Mouse (Mus musculus) adrenal gland, adult 2 months (tissue): ENCODE results near the gene Ociad1. TPM values are rescaled to one million over a fixed set of nuclear protein-coding genes. Genes with fewer than 3 reads are reported as not detected.

Source experiments
- DNase-seq: peaks from one replicate; pipeline ENCODE4 v3.0.0; 2021
- long read RNA-seq: library from polyadenylated mRNA; stranded (forward); transcript quantifications from one replicate; pipeline ENCODE4 v2.0.0, GENCODE M21; 2021
- polyA plus RNA-seq: library from polyadenylated mRNA; depleted of rRNA; stranded (reverse); fragments of >200 nt; gene quantifications from 2 replicates; pipeline ENCODE4 v1.2.3, GENCODE M21; 2012; rRNA removed
- total RNA-seq, 2 experiments: library from RNA; stranded (reverse); gene quantifications; 2 replicates each; pipeline ENCODE4 v1.2.3; 2021

Ociad1 gene
- 100 to 1,000 TPM; 238 to 275 TPM for total RNA-seq
- 113 and 114 TPM in 2 replicates for polyA plus RNA-seq
- long read RNA-seq, transcript Ociad1-204 (8 exons, 1,139 nt): minor isoform, 5 of 76 reads
- long read RNA-seq, transcript Ociad1-201 (9 exons, 1,523 nt): major isoform, 52 of 76 reads
- long read RNA-seq, partial matches to known transcripts: 3 of 76 reads
- long read RNA-seq, other reads (novel, unspliced or antisense): 15 of 76 reads

GRCm38 (mm10) chr5:73292502-73293457 is at the start of gene Ociad1:
Gene Ociad1, plus strand, starts transcription at chr5:73292784.
- peak; percentile 96 for DNase-seq

DNA sequence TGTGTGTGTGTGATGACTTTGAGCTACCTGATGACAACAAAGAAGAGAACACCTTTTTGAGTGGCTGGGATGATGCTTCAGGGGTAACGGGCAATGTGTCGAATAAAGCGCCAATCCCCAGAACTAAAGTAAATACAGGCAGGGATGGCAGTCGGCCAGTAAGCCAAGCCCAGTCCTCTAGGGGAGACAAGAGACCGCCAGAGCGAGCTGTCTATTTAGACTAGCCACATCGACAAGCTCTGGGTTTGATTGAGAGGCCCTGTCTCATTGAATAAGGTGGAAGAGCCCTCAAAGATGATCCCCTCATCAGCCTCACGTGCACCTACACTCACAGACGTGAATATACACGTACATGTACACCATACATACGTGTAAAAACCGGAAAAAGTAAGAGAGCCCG is 48.2 kb upstream of the Ociad1 start:
- no peak for DNase-seq

- DNase-seq: no peak
Observed at GRCm38 (mm10) chr5:73246414-73246813, 46.2 kb upstream of the Ociad1 start.

GRCm38 (mm10) chr5:73248211-73248610 is 44.4 kb upstream of the Ociad1 start:
- DNase-seq: no peak

DNA sequence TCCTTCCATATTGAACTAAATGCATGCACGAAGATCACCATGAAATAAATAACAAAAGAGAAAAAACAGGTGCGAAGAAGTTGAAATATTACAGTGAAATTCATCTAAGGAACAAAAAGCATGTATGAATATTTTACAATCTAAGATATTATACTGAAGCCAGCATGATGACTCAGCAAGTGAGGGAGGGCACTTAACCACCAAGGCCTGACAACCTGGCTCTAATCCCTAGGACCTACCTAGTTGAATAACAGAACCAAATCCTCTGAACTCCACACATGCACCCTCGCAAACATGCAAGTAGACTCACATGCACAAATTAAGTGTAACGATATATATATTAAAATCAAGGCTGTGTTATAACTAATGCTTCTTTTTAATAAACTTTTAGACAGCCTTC is 43.2 kb upstream of the Ociad1 start:
- DNase-seq: peak; percentile 45

DNA sequence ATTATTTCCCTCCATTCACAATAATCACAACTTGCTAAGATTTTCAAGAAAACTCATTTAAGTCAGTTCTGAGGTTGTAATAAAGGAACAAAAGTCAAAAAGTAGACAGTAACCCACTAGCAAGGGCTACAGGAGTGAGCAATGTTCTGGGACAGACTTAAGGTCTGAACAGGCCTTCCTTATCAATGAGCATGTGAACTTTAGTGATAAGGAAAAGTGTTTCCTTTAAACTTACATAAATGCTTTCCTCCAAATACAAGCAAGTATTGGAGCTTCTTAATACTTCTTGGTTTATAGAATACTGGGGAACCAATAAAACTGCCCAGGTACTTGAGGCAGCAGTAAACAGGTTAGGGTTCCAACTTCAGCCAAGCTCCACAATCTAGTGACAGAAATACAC is 39.8 kb upstream of the Ociad1 start:
- DNase-seq: no peak

- no peak for DNase-seq
Observed at GRCm38 (mm10) chr5:73254660-73255059, 37.9 kb upstream of the Ociad1 start.

GRCm38 (mm10) chr5:73255321-73256251 is 37.0 kb upstream of the Ociad1 start:
- peak; percentile 85 for DNase-seq

GRCm38 (mm10) chr5:73256352-73257065 is 36.1 kb upstream of the Ociad1 start, which contains the start of gene Fryl:
Gene Fryl, minus strand, starts transcription at chr5:73256619.
- DNase-seq: peak; percentile 96

DNA sequence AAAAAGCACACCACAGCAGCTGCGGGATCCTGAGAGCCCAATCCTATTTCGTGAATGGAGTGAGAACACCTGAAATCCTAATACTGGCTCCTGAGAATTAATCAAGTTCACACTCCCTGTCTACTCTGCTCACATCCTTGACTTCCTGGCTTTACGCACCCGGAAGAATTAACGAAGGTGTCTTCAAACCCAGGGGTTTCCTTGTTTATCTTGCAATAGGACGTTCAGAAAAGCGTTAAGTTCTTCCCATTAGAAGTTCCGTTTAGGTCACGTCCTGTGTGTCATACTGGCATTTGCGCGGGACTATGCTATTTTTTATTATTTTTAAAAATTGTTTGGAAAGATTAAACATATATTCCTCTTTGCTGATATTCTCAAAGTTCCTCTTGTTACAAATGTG is 35.5 kb upstream of the Ociad1 start:
- no peak for DNase-seq

DNA sequence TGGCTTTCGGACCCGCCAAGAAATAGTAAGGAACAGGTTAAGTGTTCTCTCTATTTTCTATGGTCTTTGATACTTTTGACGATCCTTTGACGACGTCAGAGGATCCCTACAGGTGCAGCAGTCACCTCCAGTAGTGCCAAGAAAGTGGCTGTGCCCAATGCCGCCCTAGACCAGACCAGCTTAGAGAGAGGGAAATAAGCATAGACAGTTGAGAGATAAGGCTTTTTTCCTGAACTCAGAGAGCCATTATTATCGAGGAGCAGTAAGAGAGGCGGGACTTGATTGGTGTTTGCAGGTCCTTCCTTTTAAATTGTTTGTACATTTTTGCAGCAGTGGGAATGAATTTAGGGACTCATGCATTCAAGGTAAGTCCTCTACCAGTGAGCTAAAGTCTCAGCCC is 34.9 kb upstream of the Ociad1 start:
- no peak for DNase-seq

GRCm38 (mm10) chr5:73264122-73264521 is 28.5 kb upstream of the Ociad1 start:
- no peak for DNase-seq

GRCm38 (mm10) chr5:73265460-73265859 is 27.1 kb upstream of the Ociad1 start:
- no peak for DNase-seq

DNA sequence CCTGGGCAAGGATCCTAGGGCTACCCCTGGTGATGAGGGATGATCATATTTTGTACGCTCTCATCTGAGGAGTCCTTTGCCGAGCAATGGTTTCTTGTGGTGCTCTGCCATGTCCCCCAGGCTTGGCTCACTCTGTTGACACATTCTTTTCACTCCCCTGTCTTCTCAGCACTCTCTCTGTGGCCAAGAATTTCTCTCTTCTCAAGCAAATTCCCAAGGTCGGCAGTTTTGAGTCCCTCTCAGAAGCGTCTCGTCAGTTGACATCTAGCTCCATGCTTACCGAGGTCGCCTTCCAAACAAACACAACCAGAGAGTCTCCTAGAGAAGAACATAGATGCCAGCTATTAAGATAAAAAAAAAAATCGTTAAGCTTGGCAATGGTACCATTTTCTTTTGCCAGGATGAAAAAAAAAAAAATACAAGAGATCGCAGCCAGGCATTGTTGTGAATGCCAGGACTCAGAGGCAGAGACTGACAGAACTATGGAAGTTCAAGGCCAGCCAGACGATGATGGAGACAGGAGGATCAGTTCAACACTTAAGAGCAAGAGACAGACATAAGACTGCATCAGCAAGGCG is 23.9 kb upstream of the Ociad1 start:
- peak; percentile 11 for DNase-seq

GRCm38 (mm10) chr5:73270612-73271011 is 22.0 kb upstream of the Ociad1 start:
- no peak for DNase-seq

DNA sequence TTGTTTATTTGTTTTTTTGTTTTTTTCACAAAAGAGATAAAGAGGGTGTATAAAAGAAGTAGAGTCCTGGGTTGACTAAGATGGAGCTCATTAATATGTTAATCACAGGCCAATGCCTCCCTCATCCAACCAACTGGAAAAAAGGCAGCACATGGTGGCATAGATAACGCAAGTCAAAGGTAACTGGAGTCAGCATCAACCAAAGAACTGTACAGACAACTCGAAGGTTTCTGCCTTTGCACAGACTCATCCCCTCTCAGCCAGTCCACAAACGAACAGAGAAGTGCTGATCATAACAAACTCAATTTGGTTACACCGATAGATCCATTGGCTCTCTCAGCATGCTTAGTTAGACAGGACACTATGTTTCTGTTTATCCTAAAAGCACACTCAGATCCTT is 19.4 kb upstream of the Ociad1 start:
- DNase-seq: no peak

DNA sequence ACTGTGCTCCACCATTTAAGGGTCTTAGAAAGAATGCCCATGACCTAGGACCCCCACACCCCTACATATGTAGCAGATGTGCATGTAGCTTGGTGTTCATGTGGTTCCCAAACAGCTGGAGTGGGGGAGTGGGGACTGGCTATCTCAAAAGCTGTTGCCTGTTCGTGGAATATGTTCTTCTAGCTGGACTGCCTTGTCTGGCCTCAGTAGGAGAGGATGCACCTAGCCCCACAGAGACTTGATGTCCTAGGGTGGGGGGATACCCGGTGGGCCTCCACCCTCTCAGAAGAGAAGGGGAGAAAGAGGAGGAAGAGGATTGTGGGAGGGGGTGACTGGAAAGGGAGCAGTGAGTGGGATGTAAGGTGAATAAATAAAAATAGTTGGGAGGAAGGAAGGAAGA is 17.6 kb upstream of the Ociad1 start:
- DNase-seq: no peak

- DNase-seq: no peak
Observed at GRCm38 (mm10) chr5:73279190-73279589, 13.4 kb upstream of the Ociad1 start.

- DNase-seq: no peak
Observed at GRCm38 (mm10) chr5:73279732-73280566, 12.6 kb upstream of the Ociad1 start.

DNA sequence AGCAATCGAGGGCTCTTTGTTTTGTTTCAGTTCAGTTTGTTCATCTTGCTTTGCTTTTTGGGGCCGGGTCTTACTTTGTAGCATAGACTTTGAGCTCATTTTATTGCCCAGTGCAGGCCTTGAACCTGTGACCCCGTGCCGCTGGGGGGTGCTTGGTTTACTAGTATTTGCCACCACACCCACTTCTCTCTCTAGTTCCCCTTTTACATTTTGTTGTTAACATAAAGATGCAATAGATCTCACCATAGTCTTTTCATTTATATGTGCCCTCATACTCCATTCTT is 12.1 kb upstream of the Ociad1 start:
- no peak for DNase-seq
